Mouse (Mus musculus) midbrain, embryonic 11.5 days (tissue): ENCODE results near the gene Prm2. TPM values are rescaled to one million over a fixed set of nuclear protein-coding genes. Genes with fewer than 3 reads are reported as not detected.
A peak's percentile ranks its signal among the peaks of the same experiment; 100 is the strongest.

Source experiments
- ATAC-seq: fragments of 200-750 bp; cut with Nextera tagmentation; 2 replicates; pipeline ENCODE4 v1.8.0; 2017; ENCODE audit warnings: moderate TSS enrichment, moderate library complexity; ENCODE audit not compliant: low FRiP score
- DNase-seq: peaks from one replicate; pipeline ENCODE4 v3.0.0; 2015; ENCODE audit warnings: low spot score; ENCODE audit errors: missing footprints
- H3K27ac ChIP-seq: fragments of 300-500 bp; sonication (generic); 2 replicates; pipeline ENCODE4 v1.5.1; 2014; ENCODE audit warnings: low read depth, low read length
- H3K27me3 ChIP-seq: fragments of 300-500 bp; sonication (generic); 2 replicates; pipeline ENCODE4 v1.6.1; 2014; ENCODE audit warnings: mild to moderate bottlenecking, low read length, moderate library complexity, mixed read lengths; ENCODE audit not compliant: control insufficient read depth, insufficient read depth
- H3K36me3 ChIP-seq: fragments of 300-500 bp; sonication (generic); 2 replicates; pipeline ENCODE4 v1.6.1; 2014; ENCODE audit warnings: mild to moderate bottlenecking, low read length, moderate library complexity, mixed read lengths; ENCODE audit not compliant: control insufficient read depth, insufficient read depth
- H3K4me1 ChIP-seq: fragments of 300-500 bp; sonication (generic); 2 replicates; pipeline ENCODE4 v1.6.1; 2014; ENCODE audit warnings: low read length; ENCODE audit not compliant: control insufficient read depth, insufficient read depth
- H3K4me2 ChIP-seq: fragments of 300-500 bp; sonication (generic); 2 replicates; pipeline ENCODE4 v1.6.1; 2014; ENCODE audit warnings: mild to moderate bottlenecking, moderate library complexity
- H3K4me3 ChIP-seq: fragments of 300-500 bp; sonication (generic); 2 replicates; pipeline ENCODE4 v1.5.1; 2014; ENCODE audit warnings: low read depth, low read length
- H3K9ac ChIP-seq: fragments of 300-500 bp; sonication (generic); 2 replicates; pipeline ENCODE4 v1.6.1; 2014; ENCODE audit warnings: low read length
- H3K9me3 ChIP-seq: fragments of 300-500 bp; sonication (generic); 2 replicates; pipeline ENCODE4 v1.6.1; 2016; ENCODE audit warnings: low read length; ENCODE audit not compliant: control insufficient read depth
- whole genome bisulfite sequencing: fragments of 180-500 bp; shearing (Covaris S2); extraction: QIAGEN DNeasy Blood & Tissue Kit; methylation state at CpG from one replicate; pipeline ENCODE4 v1.1.7; 2014; 5-methylcytosine and 5-hydroxymethylcytosine counted together
- polyA plus RNA-seq: library from polyadenylated mRNA; unstranded; fragments of >200 nt; fragmentation: Nextera tagmentation; extraction: Ambion mirVana; gene quantifications from 2 replicates; pipeline ENCODE4 v1.2.1, GENCODE M21; 2014

Prm2 gene
- polyA plus RNA-seq, 1 experiment from 2014 or later: not detected

DNA sequence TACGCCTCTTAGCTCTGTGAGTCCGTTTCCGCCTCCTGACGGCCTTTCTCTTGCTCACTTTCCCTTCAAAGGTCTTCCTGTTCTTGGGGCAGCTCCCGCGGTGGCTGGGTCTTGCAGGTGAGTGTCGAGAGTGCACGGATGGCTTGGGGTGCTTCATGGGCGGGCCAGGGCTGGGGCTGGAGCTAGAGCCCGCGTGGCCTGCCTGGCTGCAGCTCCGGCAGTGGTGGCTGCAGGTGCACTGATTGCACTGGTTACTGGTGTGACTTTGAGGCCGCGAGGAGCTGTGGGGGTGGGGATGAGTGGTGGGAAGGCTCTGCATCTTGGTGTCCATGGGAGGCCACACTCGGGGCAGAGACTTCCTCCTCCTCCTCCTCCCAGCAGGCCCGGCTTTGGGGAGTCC is 7.7 kb downstream of the Prm2 start, which contains the start of gene Tnp2:
Tnp2 (minus strand) TSS at position 390 of the 400 bp plus-strand sequence.
- Histone ChIP-seq H3K9ac (no peak within 1 kb of the TSS), H3K27ac (no peak within 1 kb of the TSS), H3K9me3 (no peaks in the 10 kb centered on the region), H3K4me2 (no peak within 1 kb of the TSS), H3K4me1 (peaks cover 7% of the 10 kb centered on the region), H3K4me3 (no peak within 1 kb of the TSS), H3K36me3 (no peaks in the 10 kb centered on the region), H3K27me3 (peaks cover 12% of the 10 kb centered on the region)
- 51% methylated on average over 16 of the region's 16 CpGs for WGBS
- DNase-seq (no peak), ATAC-seq (no peak)

DNA sequence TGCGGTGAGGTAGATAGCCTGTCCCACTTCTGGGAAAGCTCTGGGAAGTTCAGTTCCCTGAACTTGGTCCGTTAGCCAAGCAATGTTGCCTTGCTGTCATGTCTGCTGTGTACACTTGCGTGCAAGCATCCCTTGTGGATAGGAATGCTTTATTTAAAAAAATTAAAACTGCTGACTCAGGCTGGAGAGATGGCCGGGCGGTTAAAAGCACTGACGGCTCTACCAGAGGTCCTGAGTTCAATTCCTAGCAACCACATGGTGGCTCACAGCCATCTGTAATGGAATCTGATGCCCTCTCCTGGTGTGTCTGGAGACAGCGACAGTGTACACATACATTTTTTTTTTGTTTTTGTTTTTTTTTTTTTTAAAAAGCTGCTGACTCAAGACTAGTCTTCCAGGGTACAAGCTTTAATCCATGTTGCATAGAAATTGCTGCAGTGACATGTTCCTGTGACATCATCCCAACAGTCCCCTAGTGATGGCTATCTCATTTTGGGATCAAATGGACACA is 8.3 kb downstream of the Prm2 start:
- Histone ChIP-seq H3K4me2 (no peak overlapping the region), H3K9me3 (no peaks in the 10 kb centered on the region), H3K27me3 (peaks cover 15% of the 10 kb centered on the region), H3K4me3 (no peak overlapping the region), H3K27ac (no peak overlapping the region), H3K9ac (no peak overlapping the region), H3K4me1 (peaks cover 9% of the 10 kb centered on the region), H3K36me3 (no peaks in the 10 kb centered on the region)
- ATAC-seq (no peak), DNase-seq (no peak)
- WGBS: 89% methylated on average over 7 of the region's 7 CpGs

DNA sequence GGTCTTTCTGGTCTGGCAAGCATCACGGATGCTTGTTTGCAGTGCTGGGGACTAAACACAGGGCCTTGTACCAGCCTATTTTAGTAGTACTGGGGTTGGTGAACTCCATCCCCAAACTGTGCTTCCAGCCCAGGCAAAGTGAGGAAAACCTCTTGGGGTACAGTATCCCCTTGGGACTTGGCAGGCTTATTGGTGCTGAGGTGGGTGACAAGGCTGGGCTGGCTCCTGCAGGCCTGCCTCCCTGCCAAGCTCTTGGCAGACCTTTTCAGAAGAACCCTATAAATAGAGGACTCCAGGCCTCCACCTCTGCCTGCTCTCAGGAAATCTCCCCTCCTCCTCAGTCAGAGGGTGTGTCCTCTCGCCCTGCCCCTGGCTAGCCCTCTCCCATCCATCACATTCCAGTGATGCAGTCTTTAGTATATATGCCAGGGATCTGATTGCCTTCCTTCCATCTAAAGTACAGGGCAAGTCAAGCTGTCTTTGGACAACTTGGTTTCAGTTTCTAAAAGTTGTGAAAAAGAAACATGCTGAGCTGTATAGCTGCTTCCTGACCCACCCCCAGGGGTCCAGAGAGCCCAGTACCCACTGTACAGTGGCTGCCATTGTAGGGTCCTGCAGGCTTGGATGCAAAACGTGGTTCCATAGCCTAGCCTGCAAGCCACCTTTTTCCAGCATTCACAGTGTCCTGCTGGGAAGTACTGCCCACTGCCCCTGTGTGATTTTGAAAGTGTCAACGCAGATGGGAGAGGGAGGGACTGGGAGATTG is 9.0 kb downstream of the Prm2 start:
- Histone ChIP-seq H3K36me3 (no peaks in the 10 kb centered on the region), H3K4me2 (no peak overlapping the region), H3K4me1 (peaks cover 10% of the 10 kb centered on the region), H3K27ac (no peak overlapping the region), H3K4me3 (no peak overlapping the region), H3K9ac (no peak overlapping the region), H3K27me3 (peaks cover 15% of the 10 kb centered on the region), H3K9me3 (no peaks in the 10 kb centered on the region)
- DNase-seq (no peak), ATAC-seq (no peak)
- 67% methylated on average over 4 of the region's 4 CpGs for WGBS

DNA sequence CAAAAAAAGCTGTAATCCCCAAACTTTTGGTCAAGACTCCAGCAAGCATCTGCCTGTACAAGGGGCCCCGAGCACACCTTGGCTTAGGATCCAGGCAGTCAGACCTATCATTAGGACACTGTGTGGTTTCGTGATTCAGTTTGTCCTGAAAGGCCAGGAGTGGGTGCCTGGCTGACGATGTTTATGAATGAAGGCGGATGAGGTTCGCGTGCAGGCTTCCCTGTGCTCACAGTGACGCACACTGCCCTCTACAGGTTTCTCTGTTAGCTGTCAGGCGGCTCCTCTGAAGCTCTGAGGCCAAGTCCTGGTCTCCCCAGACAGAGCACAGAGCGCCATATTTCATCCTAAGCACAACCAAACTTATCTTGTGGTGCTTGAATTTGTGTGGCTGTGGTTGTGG is 9.6 kb downstream of the Prm2 start:
- H3K4me2 ChIP-seq: peak overlapping the region; percentile 99
- DNase-seq: peak; percentile 97
- no peaks in the 10 kb centered on the region for H3K9me3 ChIP-seq
- H3K4me3 ChIP-seq: peak overlapping the region; percentile 71
- H3K27me3 ChIP-seq: peaks cover 15% of the 10 kb centered on the region
- H3K9ac ChIP-seq: peak overlapping the region; percentile 76
- H3K27ac ChIP-seq: no peak overlapping the region; the same call in 1 of the 2 replicates
- 2% methylated on average over 9 of the region's 9 CpGs for WGBS
- H3K36me3 ChIP-seq: no peaks in the 10 kb centered on the region
- peaks cover 10% of the 10 kb centered on the region for H3K4me1 ChIP-seq
- peak; percentile 36 for ATAC-seq

DNA sequence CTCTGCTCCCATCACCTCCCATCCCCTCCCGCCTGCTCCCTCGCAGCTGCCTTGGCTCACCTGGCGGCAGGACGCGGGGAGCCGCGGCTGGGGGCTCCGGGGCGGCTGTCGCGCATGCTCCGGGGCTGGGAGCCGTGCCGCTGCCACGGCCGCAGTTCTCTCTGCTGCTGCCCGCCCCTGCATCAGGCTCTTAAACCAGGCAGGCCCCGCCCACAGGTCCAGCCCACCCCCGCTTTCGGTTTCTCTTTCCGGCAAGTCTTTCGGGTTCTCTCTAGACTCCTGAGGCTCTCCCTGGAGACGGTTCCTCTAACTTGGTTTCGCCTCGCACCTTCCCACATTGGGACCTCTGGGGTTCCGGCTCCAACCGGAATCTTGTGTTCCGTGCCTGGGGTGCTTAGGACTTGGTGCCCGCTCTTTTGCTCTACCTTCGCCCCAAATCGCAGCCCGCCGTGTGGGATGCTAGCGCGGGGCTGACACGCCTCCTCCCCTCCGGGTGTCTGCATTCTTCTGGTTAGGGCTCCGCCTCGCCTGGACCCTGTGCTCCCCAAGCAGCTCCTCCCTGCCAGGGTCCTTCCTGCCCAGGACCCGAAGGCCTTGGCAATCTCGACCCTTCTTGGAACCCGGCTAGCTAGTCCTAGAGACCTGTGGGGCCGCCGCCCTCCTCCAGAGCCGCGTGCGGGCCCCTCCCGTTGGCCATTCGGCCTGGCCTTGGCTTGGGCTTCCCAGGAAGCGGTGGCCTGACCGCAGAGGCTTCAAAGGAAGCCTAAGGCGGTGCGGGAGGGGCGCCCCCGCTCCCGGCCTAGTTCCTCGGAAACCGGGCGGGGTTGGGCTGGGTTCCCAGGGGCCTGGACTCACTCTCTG is 10.3 kb downstream of the Prm2 start, which contains the start of gene Socs1:
Socs1 (minus strand) TSS at position 166 of the 861 bp plus-strand sequence.
- ATAC-seq: peak; percentile 86
- WGBS: under 1% methylated on average over 56 of the region's 59 CpGs
- peak; percentile 99 for DNase-seq
- H3K4me3 ChIP-seq: peak within 1 kb of the TSS; percentile 71
- H3K9ac ChIP-seq: peak within 1 kb of the TSS; percentile 76
- H3K27me3 ChIP-seq: peaks cover 15% of the 10 kb centered on the region
- peak within 1 kb of the TSS; percentile 99 for H3K4me2 ChIP-seq
- H3K27ac ChIP-seq: peak within 1 kb of the TSS; percentile 67
- peaks cover 10% of the 10 kb centered on the region for H3K4me1 ChIP-seq
- H3K36me3 ChIP-seq: no peaks in the 10 kb centered on the region
- no peaks in the 10 kb centered on the region for H3K9me3 ChIP-seq

DNA sequence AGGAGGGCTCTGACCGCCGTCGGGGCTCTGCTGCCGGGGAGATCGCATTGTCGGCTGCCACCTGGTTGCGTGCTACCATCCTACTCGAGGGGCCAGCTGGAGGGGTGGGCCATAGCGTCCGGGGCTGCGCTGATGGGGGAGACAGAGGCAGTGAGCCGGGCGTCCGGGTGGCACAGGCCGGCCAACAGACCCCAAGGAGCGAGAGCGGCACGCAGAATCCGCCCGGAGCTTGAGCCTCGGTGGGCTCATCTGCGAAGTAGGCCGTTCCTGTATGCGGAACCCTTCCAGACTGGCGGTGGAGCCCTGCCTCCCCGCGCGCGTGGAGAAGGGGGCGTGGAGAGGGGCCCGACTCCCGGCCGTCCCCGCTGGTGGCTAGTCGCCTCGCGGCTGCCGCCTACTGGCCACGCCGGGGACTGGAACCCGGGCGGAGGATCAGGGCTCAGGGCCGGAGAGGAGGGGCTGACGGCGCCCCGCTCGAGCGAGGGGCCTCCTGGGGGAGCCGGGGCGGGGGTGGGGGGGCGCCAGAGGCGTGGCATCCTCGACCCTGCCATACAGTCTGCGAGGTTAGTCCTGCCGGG is 11.1 kb downstream of the Prm2 start:
- peak overlapping the region; percentile 99 for H3K4me2 ChIP-seq

DNA sequence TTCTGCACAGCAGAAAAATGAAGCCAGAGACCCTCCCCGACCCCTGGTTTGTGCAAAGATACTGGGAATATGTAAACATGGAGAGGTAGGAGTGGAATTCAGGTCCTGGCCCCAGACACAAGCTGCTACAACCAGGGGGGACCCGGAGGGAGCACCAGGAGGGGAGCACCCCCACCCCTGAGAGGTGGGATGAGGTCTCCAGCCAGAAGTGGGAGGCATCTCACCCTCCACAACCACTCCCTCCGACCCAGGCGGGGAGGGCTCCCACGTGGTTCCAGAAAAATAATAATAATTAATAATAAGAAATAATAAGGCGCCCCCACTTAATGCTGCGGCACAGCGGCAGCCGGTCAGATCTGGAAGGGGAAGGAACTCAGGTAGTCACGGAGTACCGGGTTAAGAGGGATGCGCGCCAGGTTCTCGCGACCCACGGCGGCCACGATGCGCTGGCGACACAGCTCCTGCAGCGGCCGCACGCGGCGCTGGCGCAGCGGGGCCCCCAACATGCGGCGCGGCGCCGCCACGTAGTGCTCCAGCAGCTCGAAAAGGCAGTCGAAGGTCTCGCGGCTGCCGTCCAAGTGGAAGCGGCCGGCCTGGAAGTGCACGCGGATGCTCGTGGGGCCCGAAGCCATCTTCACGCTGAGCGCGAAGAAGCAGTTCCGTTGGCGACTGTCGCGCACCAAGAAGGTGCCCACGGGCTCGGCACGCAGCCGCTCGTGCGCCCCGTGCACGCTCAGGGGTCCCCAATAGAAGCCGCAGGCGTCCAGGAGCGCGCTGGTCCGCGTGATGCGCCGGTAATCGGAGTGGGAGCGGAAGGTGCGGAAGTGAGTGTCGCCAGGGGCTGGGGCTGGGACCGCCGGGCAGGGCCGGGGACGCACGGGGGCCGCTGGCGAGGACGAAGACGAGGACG is 11.8 kb downstream of the Prm2 start:
- H3K9me3 ChIP-seq: no peaks in the 10 kb centered on the region
- no peak overlapping the region for H3K27ac ChIP-seq
- H3K4me1 ChIP-seq: peaks cover 10% of the 10 kb centered on the region
- peak overlapping the region; percentile 76 for H3K9ac ChIP-seq
- no peak for ATAC-seq
- H3K27me3 ChIP-seq: peaks cover 15% of the 10 kb centered on the region
- WGBS: 3% methylated on average over 81 of the region's 81 CpGs
- DNase-seq: peak; percentile 94
- no peaks in the 10 kb centered on the region for H3K36me3 ChIP-seq
- H3K4me2 ChIP-seq: peak overlapping the region; percentile 99
- H3K4me3 ChIP-seq: peak overlapping the region; percentile 71

More for the DNA sequence above, 11.1 kb downstream of the Prm2 start:
- peak overlapping the region; percentile 67 for H3K27ac ChIP-seq
- H3K4me3 ChIP-seq: peak overlapping the region; percentile 71
- DNase-seq (peak; percentile 100), ATAC-seq (peak; percentile 79)
- H3K9me3 ChIP-seq: no peaks in the 10 kb centered on the region
- under 1% methylated on average over 47 of the region's 55 CpGs for WGBS
- peaks cover 10% of the 10 kb centered on the region for H3K4me1 ChIP-seq
- H3K27me3 ChIP-seq: peaks cover 15% of the 10 kb centered on the region
- H3K36me3 ChIP-seq: no peaks in the 10 kb centered on the region
- peak overlapping the region; percentile 76 for H3K9ac ChIP-seq

DNA sequence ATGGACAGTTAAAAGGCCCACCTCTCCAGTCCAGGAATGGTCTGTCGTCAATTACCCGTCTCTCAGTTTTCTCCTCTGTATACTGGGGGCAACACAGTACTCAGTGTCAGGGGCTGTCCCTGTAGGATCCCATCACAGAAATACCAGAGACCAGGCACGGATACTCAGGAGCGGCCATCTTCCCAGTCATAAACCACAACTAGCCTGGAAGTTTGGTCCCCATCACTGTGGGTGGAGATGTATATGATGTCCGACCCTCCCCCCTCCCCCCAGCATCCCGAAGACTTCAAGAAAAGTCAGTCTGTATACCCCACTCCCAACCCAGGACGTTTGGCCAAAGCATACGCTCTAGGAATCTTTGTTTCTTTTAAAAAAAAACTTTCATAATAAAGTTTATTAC is 12.5 kb downstream of the Prm2 start:
- H3K27me3 ChIP-seq: peaks cover 15% of the 10 kb centered on the region
- no peak overlapping the region for H3K9ac ChIP-seq
- peaks cover 10% of the 10 kb centered on the region for H3K4me1 ChIP-seq
- DNase-seq (no peak), ATAC-seq (no peak)
- H3K4me3 ChIP-seq: no peak overlapping the region
- H3K27ac ChIP-seq: no peak overlapping the region
- WGBS: 72% methylated on average over 8 of the region's 8 CpGs
- H3K36me3 ChIP-seq: no peaks in the 10 kb centered on the region
- no peak overlapping the region for H3K4me2 ChIP-seq
- H3K9me3 ChIP-seq: no peaks in the 10 kb centered on the region
